Mouse (Mus musculus): ENCODE measurements around the gene 1700009N14Rik.

Gene 1700009N14Rik

GRCm38 (mm10) chr4:39450069-39450468 lies at the start of gene 1700009N14Rik:
Gene 1700009N14Rik, plus strand, starts transcription at chr4:39450295.
- DNase-seq (ENCODE audit: low spot score) = no peak

DNA sequence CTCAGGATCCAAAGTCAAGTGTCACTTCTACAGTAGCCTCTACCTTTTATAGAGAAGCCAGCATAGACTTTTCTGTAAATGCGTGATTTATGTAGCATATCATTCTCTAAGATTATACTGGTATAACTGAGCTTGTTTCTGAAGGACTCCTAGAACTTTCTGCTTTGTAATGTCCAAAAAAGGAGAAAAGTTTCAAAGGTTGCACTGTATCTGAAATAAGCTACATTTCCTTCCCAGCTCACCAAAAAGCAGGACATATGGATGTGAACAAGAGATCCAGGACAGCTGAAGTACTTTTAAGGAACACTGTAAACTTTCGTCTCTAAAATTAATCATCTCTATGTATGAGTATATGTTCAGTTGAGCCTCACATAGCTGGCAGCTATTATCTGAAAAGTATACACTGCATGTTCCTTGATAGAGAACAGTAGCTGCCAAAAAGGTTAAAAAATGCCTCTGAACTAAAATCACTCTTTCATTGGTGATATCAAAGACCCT lies 12.2 kb upstream of the 1700009N14Rik start:
- DNase-seq (ENCODE audit: low spot score) = no peak

GRCm38 (mm10) chr4:39474291-39474690 lies 24.2 kb downstream of the 1700009N14Rik start:
- no peak for DNase-seq (ENCODE audit: low spot score)

DNA sequence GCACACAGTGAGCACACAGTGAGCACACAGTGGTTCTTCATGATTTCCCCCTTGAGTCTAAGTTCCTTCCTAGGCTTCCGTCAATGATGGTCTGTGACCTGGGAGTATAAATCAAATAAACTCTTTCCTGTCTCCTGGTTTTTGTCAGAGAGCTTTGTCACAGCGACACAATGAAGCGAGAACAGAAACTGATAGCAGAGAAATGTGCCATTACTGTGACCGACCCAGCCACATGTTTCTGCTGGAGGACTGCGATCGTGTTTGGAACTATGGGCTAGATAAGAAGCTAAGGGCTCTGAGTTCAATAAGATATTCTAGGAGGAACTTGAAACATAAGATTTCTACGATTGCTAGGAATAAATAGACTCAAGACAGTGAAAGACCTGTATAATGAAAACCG lies 36.3 kb downstream of the 1700009N14Rik start:
- no peak for DNase-seq (ENCODE audit: low spot score)

- no peak for DNase-seq (ENCODE audit: low spot score)
These were observed 43.5 kb downstream of the 1700009N14Rik start for GRCm38 (mm10) chr4:39493596-39493995.

DNA sequence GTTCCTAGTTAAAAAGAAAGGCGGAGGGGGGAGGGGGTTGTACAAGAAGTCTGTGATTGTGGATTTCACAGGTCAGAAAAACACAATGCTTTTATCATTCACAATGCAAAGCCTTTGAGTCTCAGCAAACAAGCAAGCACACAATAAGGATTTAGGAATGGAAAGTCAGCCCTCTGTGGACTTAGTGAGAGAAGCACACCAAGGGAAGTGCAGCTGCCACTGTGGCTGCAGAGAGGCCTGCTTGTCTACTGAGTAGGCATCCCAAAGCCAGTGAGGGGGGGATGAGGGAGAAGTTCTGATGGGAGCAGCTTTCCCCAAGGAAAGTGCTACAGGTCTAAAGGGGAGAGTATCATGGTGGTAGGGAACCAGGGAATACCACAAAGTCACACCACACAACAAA lies 45.8 kb downstream of the 1700009N14Rik start:
- DNase-seq (ENCODE audit: low spot score) = no peak
